Mouse (Mus musculus) heart, embryonic 16.5 days (tissue): Measurements from ENCODE around the gene Cd19. TPM values are rescaled to one million over a fixed set of nuclear protein-coding genes. Genes with fewer than 3 reads are reported as not detected.

Experiments
- ATAC-seq: fragments of 200-750 bp; cut with Nextera tagmentation; replicated peaks from 2 replicates; pipeline ENCODE4 v1.8.0; 2017; ENCODE audit warnings: moderate number of reproducible peaks; ENCODE audit not compliant: insufficient read depth, low FRiP score; ENCODE audit errors: extremely low read depth
- H3K27ac ChIP-seq: fragments of 300-500 bp; sonication (generic); 2 replicates; pipeline ENCODE4 v1.5.1; 2014; ENCODE audit warnings: mild to moderate bottlenecking, low read length, control low read depth, moderate library complexity
- H3K27me3 ChIP-seq: fragments of 300-500 bp; sonication (generic); 2 replicates; pipeline ENCODE4 v1.6.1; 2014; ENCODE audit warnings: low read length, mixed read lengths; ENCODE audit not compliant: control insufficient read depth, insufficient read depth
- H3K36me3 ChIP-seq: fragments of 300-500 bp; sonication (generic); 2 replicates; pipeline ENCODE4 v1.6.1; 2014; ENCODE audit not compliant: control insufficient read depth, insufficient read depth
- H3K4me1 ChIP-seq: fragments of 300-500 bp; sonication (generic); 2 replicates; pipeline ENCODE4 v1.6.1; 2014; ENCODE audit warnings: low read length, mixed read lengths; ENCODE audit not compliant: control insufficient read depth, insufficient read depth
- H3K4me2 ChIP-seq: fragments of 300-500 bp; sonication (generic); 2 replicates; pipeline ENCODE4 v1.6.1; 2014; ENCODE audit warnings: low read depth, mild to moderate bottlenecking, control low read depth, low read length
- H3K4me3 ChIP-seq: fragments of 300-500 bp; sonication (generic); 2 replicates; pipeline ENCODE4 v1.5.1; 2014; ENCODE audit warnings: mild to moderate bottlenecking, control low read depth, low read length
- H3K9ac ChIP-seq: fragments of 300-500 bp; sonication (generic); 2 replicates; pipeline ENCODE4 v1.6.1; 2014; ENCODE audit warnings: low read length, control low read depth
- H3K9me3 ChIP-seq: fragments of 300-500 bp; sonication (generic); replicated peaks from 2 replicates; pipeline ENCODE4 v1.6.1; 2016; ENCODE audit warnings: low read length; ENCODE audit not compliant: control insufficient read depth
- WGBS: fragments of 180-500 bp; shearing (Covaris S2); extraction: QIAGEN DNeasy Blood & Tissue Kit; methylation state at CpG from one replicate; pipeline ENCODE4 v1.1.7; 2014; 5-methylcytosine and 5-hydroxymethylcytosine counted together
- polyA plus RNA-seq: library from polyadenylated mRNA; unstranded; fragments of >200 nt; fragmentation: Nextera tagmentation; extraction: Ambion mirVana; gene quantifications from 2 replicates; pipeline ENCODE4 v1.2.1, GENCODE M21; 2015

Gene Cd19
- polyA plus RNA-seq, 1 experiment from 2014 or later, result 0.09 TPM

DNA sequence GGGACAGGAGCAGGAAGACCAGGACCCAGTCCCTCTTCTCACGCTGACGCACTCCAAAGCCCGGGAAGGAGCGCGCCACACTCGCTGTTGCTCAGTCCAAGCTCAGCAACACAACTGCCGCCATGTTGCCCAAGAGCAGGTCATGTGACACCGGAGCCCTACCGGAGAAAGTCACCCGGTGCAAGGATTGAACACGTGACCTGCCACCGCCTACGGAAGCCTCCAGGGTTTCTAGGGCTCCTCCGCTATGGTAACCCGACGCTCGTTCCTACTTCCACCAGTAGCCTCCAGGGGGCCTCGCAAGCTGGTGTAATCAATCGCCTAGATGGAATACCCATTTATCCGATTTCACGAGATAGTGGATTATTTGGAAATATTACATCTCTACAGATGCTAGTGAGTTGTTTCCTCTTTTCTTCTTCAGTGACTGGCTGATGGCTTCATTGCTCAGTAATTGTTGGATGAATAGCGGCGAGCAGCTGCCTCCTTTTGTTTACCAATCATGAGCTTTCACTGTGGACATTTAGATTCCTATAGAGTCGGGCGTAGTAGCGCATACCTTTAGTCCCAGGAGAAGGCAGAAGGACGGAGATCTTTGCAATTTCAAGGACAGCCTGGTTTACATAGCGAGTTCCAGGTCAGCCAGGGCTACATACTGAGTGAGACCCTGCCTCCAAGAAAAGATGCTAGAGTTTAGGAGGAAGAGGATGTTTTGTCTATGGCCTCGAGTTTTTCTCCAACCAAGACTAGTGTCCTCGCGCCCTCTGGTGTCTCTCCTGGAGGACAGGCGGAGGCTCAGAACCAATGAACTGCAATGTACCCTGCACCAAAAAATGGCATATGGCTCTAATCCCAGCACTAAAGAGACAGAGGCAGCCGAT is 37.2 kb downstream of the Cd19 start, which contains the start of gene Spns1:
Spns1 (minus strand) TSS at position 173 of the 881 bp plus-strand sequence.
- Histone ChIP-seq H3K4me1 (peaks cover 10% of the 10 kb centered on the region), H3K9ac (peak within 1 kb of the TSS; percentile 91), H3K27ac (peak within 1 kb of the TSS; percentile 64), H3K36me3 (0 out of 2 replicates have a peak, but pooled peaks cover 5% of the 10 kb centered on the region), H3K4me2 (peak within 1 kb of the TSS; percentile 99), H3K27me3 (no peaks in the 10 kb centered on the region), H3K9me3 (no peaks in the 10 kb centered on the region), H3K4me3 (peak within 1 kb of the TSS; percentile 98)
- WGBS, result under 1% methylated on average over 33 of the region's 33 CpGs
- ATAC-seq, result peak; percentile 99

- ATAC-seq, result no peak; the same call in none of the 2 replicates
- Histone ChIP-seq H3K36me3 (0 out of 2 replicates have a peak, but pooled peaks cover 9% of the 10 kb centered on the region), H3K4me3 (peak overlapping the region; percentile 98), H3K27me3 (no peaks in the 10 kb centered on the region), H3K4me2 (peak overlapping the region; percentile 99), H3K9ac (peak overlapping the region; percentile 91), H3K27ac (peak overlapping the region; percentile 29; the same call in 1 of the 2 replicates), H3K4me1 (peaks cover 10% of the 10 kb centered on the region), H3K9me3 (no peaks in the 10 kb centered on the region)
- 1% methylated on average over 27 of the region's 27 CpGs for WGBS
Observed at GRCm38 (mm10) chr7:126376903-126377277, 37.8 kb downstream of the Cd19 start.

- ATAC-seq, result no peak
- Histone ChIP-seq H3K4me1 (peaks cover 10% of the 10 kb centered on the region), H3K9me3 (no peaks in the 10 kb centered on the region), H3K27me3 (no peaks in the 10 kb centered on the region), H3K4me2 (no peak overlapping the region), H3K27ac (no peak overlapping the region), H3K4me3 (no peak overlapping the region), H3K36me3 (peaks cover 22% of the 10 kb centered on the region), H3K9ac (no peak overlapping the region)
- WGBS, result 77% methylated on average over 5 of the region's 5 CpGs
Observed at GRCm38 (mm10) chr7:126375012-126375411, 39.7 kb downstream of the Cd19 start.

- Histone ChIP-seq H3K4me1 (peaks cover 10% of the 10 kb centered on the region), H3K27me3 (no peaks in the 10 kb centered on the region), H3K9me3 (no peaks in the 10 kb centered on the region), H3K4me2 (no peak overlapping the region), H3K27ac (no peak overlapping the region), H3K36me3 (peaks cover 26% of the 10 kb centered on the region), H3K4me3 (no peak overlapping the region), H3K9ac (no peak overlapping the region)
- 70% methylated on average over 6 of the region's 6 CpGs for WGBS
- no peak for ATAC-seq
Observed at GRCm38 (mm10) chr7:126374526-126374925, 40.2 kb downstream of the Cd19 start.

- H3K27ac ChIP-seq, result no peak overlapping the region
- WGBS, result 85% methylated on average over 9 of the region's 9 CpGs
- no peak for ATAC-seq
- no peaks in the 10 kb centered on the region for H3K9me3 ChIP-seq
- no peak overlapping the region for H3K4me2 ChIP-seq
- H3K36me3 ChIP-seq, result peaks cover 26% of the 10 kb centered on the region
- H3K9ac ChIP-seq, result no peak overlapping the region
- no peak overlapping the region for H3K4me3 ChIP-seq
- H3K27me3 ChIP-seq, result no peaks in the 10 kb centered on the region
- peaks cover 10% of the 10 kb centered on the region for H3K4me1 ChIP-seq
Observed at GRCm38 (mm10) chr7:126373007-126373406, 41.7 kb downstream of the Cd19 start.

DNA sequence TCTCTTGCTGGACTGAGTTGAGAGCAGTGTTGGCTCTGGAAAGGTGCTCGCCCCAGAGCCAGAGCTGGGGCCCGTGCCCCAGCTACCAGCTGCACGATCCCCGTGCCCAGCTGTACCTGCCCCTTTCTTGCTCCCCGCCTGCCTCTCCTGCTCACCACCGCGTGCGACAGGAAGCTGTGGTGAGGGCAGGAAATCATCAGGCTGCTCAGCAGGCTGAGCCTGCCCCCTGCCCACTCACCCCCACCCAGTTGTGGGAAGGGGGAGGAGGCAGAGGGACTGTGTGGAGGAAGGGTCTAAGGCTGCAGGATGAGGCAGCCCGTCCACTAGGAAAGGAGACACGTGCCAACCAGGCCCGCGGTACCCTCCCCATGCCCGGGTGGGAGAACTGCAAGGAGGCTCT is 45.3 kb downstream of the Cd19 start, which contains the start of gene Lat:
Lat (minus strand) TSS at position 178 of the 400 bp plus-strand sequence.
- peak; percentile 76 for ATAC-seq
- H3K27ac ChIP-seq, result no peak within 1 kb of the TSS

DNA sequence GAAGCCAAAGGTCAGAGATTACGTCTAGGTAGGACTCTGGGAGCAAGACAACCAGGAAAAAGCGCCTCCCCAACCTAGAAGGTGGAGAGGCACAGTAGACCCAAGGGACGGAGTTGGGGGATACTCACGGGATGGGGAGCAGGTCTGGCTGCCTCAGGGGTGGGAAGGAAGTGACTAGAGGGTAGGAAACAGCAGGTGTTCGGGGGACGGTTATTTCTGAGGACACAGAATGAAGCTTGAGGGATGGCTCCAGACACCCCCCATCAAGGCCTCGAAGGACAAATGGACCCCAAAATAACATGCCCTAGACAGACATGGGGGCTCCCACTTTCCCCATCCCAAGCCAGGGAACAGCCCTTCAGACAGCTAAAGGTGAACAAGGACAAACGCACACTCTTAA is 46.3 kb downstream of the Cd19 start:
- peaks cover 26% of the 10 kb centered on the region for H3K36me3 ChIP-seq
- H3K27me3 ChIP-seq, result no peaks in the 10 kb centered on the region
- 76% methylated on average over 8 of the region's 8 CpGs for WGBS
- H3K27ac ChIP-seq, result no peak overlapping the region
- peak overlapping the region; percentile 33; the same call in 1 of the 2 replicates for H3K9ac ChIP-seq
- H3K4me1 ChIP-seq, result no peaks in the 10 kb centered on the region
- H3K4me3 ChIP-seq, result peak overlapping the region; percentile 45
- H3K4me2 ChIP-seq, result peak overlapping the region; percentile 26; the same call in 1 of the 2 replicates
- no peak for ATAC-seq
- H3K9me3 ChIP-seq, result no peaks in the 10 kb centered on the region

More for the DNA sequence above, 45.3 kb downstream of the Cd19 start, which contains the start of gene Lat:
- Histone ChIP-seq H3K36me3 (peaks cover 26% of the 10 kb centered on the region), H3K9ac (peak within 1 kb of the TSS; percentile 44), H3K27me3 (no peaks in the 10 kb centered on the region), H3K4me3 (peak within 1 kb of the TSS; percentile 45), H3K9me3 (no peaks in the 10 kb centered on the region), H3K4me1 (no peaks in the 10 kb centered on the region), H3K4me2 (0 out of 2 replicates have a peak within 1 kb of the TSS, but pooled peaks have one; percentile 5)
- WGBS, result 50% methylated on average over 13 of the region's 13 CpGs

GRCm38 (mm10) chr7:126367636-126368035 is 47.1 kb downstream of the Cd19 start:
- peak overlapping the region; percentile 45; the same call in 1 of the 2 replicates for H3K4me3 ChIP-seq
- peaks cover 22% of the 10 kb centered on the region for H3K36me3 ChIP-seq
- no peaks in the 10 kb centered on the region for H3K9me3 ChIP-seq
- ATAC-seq, result no peak
- WGBS, result 78% methylated on average over 10 of the region's 10 CpGs
- H3K9ac ChIP-seq, result no peak overlapping the region
- no peaks in the 10 kb centered on the region for H3K27me3 ChIP-seq
- H3K4me2 ChIP-seq, result peak overlapping the region; percentile 26
- H3K27ac ChIP-seq, result no peak overlapping the region
- H3K4me1 ChIP-seq, result no peaks in the 10 kb centered on the region

GRCm38 (mm10) chr7:126363038-126363437 is 51.7 kb downstream of the Cd19 start:
- Histone ChIP-seq H3K4me1 (no peaks in the 10 kb centered on the region), H3K27ac (no peak overlapping the region), H3K9ac (no peak overlapping the region), H3K4me3 (no peak overlapping the region), H3K27me3 (no peaks in the 10 kb centered on the region), H3K36me3 (no peaks in the 10 kb centered on the region), H3K4me2 (no peak overlapping the region), H3K9me3 (no peaks in the 10 kb centered on the region)
- WGBS, result 74% methylated on average over 6 of the region's 6 CpGs
- no peak for ATAC-seq
